Mouse (Mus musculus) cortical plate, adult 2 months (tissue): ENCODE results near the gene Sugct. TPM values are rescaled to one million over a fixed set of nuclear protein-coding genes. Genes with fewer than 3 reads are reported as not detected.

ENCODE experiments used
- H3K27ac ChIP-seq: fragments of 200-500 bp; 2 replicates; pipeline ENCODE4 v1.5.1; 2012; ENCODE audit warnings: low read length, control low read depth, inconsistent platforms; ENCODE audit not compliant: insufficient read depth
- H3K4me1 ChIP-seq: fragments of 200-500 bp; 2 replicates; pipeline ENCODE4 v1.6.1; 2011; ENCODE audit warnings: low read length; ENCODE audit not compliant: control insufficient read depth, insufficient read depth
- H3K4me3 ChIP-seq: fragments of 200-500 bp; 2 replicates; pipeline ENCODE4 v1.5.1; 2011; ENCODE audit warnings: mild to moderate bottlenecking, low read length, control low read depth; ENCODE audit not compliant: insufficient read depth
- CTCF ChIP-seq: fragments of 200-500 bp; IDR thresholded peaks from 2 replicates; pipeline ENCODE4 v1.5.1; 2011; ENCODE audit warnings: mild to moderate bottlenecking, control low read depth, low read length; ENCODE audit not compliant: insufficient read depth; ENCODE audit errors: extremely low read depth
- POLR2A ChIP-seq: fragments of 200-500 bp; IDR thresholded peaks from 2 replicates; pipeline ENCODE4 v1.6.1; 2011; ENCODE audit warnings: mild to moderate bottlenecking, low read length, control low read depth; ENCODE audit not compliant: insufficient read depth; ENCODE audit errors: extremely low read depth
- polyA plus RNA-seq: library from polyadenylated mRNA; depleted of rRNA; stranded (reverse); fragments of >200 nt; gene quantifications from 2 replicates; pipeline ENCODE4 v1.2.3, GENCODE M21; 2012

Sugct gene
- polyA plus RNA-seq, 1 experiment: 4.3 TPM

DNA sequence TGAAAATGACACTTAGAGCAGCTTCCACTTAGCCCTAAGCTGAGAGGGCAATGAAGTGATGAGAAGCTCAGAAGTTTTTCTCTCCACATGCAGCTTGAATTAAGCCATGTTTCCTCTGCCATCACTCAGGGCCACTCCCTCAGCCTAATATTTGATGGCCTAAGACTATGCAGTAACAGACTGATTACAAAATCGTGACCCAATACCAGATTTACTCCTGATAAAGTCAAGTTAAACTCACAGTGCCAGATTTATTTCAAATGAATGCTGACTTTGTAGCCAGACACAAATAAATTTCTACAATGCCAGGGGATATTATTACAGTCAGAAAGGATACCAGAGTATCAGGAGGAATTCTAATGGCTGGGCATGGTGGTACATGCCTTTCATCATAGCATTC lies 89.1 kb downstream of the Sugct start:
- Histone ChIP-seq H3K4me1 (no peaks in the 10 kb centered on the region), H3K27ac (no peak overlapping the region), H3K4me3 (no peak overlapping the region)
- TF ChIP-seq POLR2A (no peak), CTCF (no peak)

GRCm38 (mm10) chr13:17604670-17605069 lies 90.7 kb downstream of the Sugct start:
- H3K4me1 ChIP-seq: no peaks in the 10 kb centered on the region
- no peak overlapping the region for H3K4me3 ChIP-seq
- no peak overlapping the region for H3K27ac ChIP-seq
- TF ChIP-seq POLR2A (no peak), CTCF (no peak)

- H3K27ac ChIP-seq: no peak overlapping the region
- H3K4me1 ChIP-seq: no peaks in the 10 kb centered on the region
- no peak overlapping the region for H3K4me3 ChIP-seq
- TF ChIP-seq POLR2A: no peak
- no peak for TF ChIP-seq CTCF
Measured at GRCm38 (mm10) chr13:17603756-17604155, 91.6 kb downstream of the Sugct start.

DNA sequence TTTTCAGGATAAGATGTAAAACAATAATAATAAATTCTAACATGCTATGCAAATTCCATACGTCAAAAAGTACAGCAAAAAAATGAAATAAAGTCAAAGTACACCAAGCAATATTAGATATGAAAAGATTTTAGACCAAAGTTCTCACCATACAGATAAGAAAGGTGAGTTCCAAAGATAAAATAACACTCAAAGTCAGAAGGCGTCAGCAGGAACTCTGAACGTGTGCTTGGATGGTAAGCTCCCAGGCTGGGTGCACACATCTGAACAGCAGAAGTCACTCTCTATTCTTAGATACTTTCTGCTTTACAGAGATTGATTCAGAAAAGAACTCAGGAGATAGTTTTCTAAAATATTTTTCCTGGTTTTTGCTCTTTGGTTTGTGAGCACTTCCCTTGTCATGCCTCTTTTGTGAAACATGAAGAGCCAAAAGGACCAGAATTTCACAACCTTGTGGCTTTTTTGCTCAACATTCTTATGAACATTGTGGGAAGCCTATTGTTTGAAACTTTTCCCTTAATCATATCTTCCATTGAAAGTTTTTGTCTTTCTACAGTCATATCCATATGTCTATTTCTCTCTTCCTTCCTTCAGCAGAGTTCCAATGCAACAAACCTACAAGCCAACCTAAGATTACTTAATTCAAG lies 110.0 kb downstream of the Sugct start:
- Histone ChIP-seq H3K27ac (no peak overlapping the region), H3K4me1 (no peaks in the 10 kb centered on the region), H3K4me3 (no peak overlapping the region)
- TF ChIP-seq CTCF: no peak
- no peak for TF ChIP-seq POLR2A

DNA sequence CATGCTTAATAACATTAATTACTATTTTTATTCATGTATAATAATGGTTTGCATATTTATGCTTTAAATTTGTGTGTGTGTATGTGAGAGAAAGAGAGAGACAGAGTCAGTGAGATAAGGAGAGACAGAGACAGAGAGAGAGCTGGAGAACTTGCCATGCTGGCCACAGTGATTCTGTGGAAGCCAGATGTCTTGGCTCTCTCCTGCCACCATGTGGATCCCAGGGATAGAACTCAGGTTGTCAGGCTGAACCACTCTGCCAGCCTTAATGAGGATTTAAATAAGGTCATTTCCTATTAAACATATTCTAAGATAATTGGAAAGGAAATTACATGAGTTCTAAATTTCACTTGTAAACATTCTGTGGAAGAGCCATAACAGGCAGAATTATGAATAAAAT lies 110.5 kb downstream of the Sugct start:
- Histone ChIP-seq H3K27ac (no peak overlapping the region), H3K4me3 (no peak overlapping the region), H3K4me1 (no peaks in the 10 kb centered on the region)
- TF ChIP-seq POLR2A: no peak
- TF ChIP-seq CTCF: peak; percentile 62

- Histone ChIP-seq H3K27ac (no peak overlapping the region), H3K4me3 (no peak overlapping the region), H3K4me1 (no peaks in the 10 kb centered on the region)
- no peak for TF ChIP-seq POLR2A
- TF ChIP-seq CTCF: peak; percentile 41; the same call in 1 of the 2 replicates
Measured at GRCm38 (mm10) chr13:17581684-17582083, 113.7 kb downstream of the Sugct start.

DNA sequence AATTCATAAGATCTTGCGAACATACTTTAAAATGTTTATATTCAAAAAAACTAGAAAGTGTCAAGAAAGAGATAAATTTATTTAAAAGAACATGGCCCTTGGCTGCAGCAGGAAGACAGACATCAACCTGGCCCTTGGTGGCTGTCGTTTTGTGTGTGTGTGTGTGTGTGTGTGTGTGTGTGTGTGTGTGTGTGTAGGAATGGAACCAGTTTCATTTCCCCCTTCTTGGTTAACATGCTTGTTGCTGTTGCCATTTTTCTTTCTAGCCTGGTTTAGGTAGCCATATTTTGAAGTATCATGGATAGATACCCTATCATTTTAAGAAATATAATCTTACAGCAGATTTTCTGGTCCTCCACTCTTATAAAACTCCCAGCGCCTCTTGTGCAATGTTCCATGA lies 136.0 kb downstream of the Sugct start:
- Histone ChIP-seq H3K27ac (no peak overlapping the region), H3K4me1 (no peaks in the 10 kb centered on the region), H3K4me3 (no peak overlapping the region)
- no peak for TF ChIP-seq CTCF
- no peak for TF ChIP-seq POLR2A

DNA sequence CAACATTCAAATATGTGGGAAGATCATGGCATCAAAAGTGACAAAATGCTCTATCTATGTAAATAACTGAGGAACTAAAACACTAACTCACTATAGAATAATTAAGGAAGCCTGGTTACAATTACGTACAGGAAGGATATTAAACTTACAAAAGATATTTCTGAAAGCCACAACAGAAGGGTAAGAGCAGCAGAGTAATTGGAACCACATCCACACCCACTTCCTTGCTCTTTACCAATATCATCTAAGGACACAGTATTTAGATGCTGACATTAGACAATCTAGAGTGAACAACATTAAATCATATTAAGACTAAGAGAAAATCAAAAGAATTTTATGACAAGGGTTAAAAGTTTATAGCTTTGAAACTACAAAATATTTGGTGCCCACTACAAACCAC lies 159.0 kb downstream of the Sugct start:
- no peaks in the 10 kb centered on the region for H3K4me1 ChIP-seq
- H3K27ac ChIP-seq: no peak overlapping the region
- H3K4me3 ChIP-seq: no peak overlapping the region
- TF ChIP-seq CTCF (no peak), POLR2A (no peak)

- Histone ChIP-seq H3K4me1 (no peaks in the 10 kb centered on the region), H3K4me3 (no peak overlapping the region), H3K27ac (no peak overlapping the region)
- TF ChIP-seq POLR2A: no peak
Measured at GRCm38 (mm10) chr13:17534871-17535270, 160.5 kb downstream of the Sugct start.

DNA sequence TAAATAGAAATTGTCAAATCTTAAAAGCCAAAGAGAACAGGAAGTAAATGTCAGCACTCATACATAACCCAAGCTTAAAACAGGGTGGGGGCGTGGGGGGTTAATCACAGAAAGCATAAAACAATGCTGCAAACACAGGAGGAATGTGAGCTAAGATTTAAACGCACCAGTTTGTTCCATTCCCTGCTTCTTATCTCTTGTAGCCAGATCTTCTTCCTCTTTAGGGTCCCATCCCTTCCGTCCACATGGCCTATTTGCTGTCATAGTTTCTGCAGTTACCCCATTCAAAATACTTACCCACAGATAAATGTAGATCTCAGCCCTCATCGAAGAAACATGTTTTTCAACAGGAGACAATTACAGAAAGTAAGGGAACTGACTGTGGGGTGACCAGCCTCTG lies 160.9 kb downstream of the Sugct start:
- no peak overlapping the region for H3K4me3 ChIP-seq
- no peaks in the 10 kb centered on the region for H3K4me1 ChIP-seq
- no peak for TF ChIP-seq CTCF
- TF ChIP-seq POLR2A: no peak
- no peak overlapping the region for H3K27ac ChIP-seq
